Mouse (Mus musculus) embryonic fibroblast, embryonic 13.5 days (primary cell): ENCODE data around the gene Gm11541.

ENCODE experiments used
- CTCF ChIP-seq: IDR thresholded peaks from 2 replicates; pipeline ENCODE4 v1.5.1; 2011; ENCODE audit warnings: mild to moderate bottlenecking, control low read depth, low read length, moderate library complexity, borderline replicate concordance; ENCODE audit not compliant: insufficient read depth
- POLR2A ChIP-seq: IDR thresholded peaks from 2 replicates; pipeline ENCODE4 v1.6.1; 2011; ENCODE audit warnings: low read depth, mild to moderate bottlenecking, control low read depth, low read length, moderate library complexity

DNA sequence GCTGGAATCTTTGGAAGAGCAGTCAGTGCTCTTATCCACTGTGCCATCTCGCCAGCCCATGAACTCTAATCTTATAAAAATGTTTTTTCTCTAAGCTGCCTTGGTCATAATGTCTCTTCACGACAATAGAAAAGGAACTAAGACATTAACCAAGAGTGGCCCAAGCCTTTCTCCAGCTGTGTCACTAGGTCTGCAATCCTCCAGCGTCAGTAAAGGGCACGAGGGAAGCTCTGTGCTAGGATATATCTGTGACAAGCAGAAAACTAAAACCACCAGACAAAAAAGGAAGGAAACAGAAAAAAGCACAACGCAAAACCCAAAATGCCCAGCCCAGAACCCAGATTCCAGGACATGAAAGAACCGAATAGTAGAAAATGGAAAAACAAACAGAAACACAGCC, 17.1 kb downstream of the Gm11541 start:
- TF ChIP-seq CTCF (no peak), POLR2A (no peak)
